8 mouse cellular contexts compared by ENCODE assay signal in genomic region chr8:111643264-111644141, GRCm38 (mm10). TPM values are rescaled to one million over a fixed set of nuclear protein-coding genes. Genes with fewer than 3 reads are reported as not detected.
DNase-seq lines count a peak whose midpoint lies in the region; ATAC-seq and TF ChIP-seq lines count a peak whose summit lies in the region.

TSS of gene Zfp1 (plus strand) at chr8:111643401.

- under 1% methylated on average over 72 of the region's 75 CpGs for WGBS in forebrain, postnatal 0 days
- WGBS in lung, embryonic 15.5 days = under 1% methylated on average over 75 of the region's 75 CpGs

- H3K9ac ChIP-seq in forebrain, postnatal 0 days = peak within 1 kb of the TSS; percentile 87
- H3K9ac ChIP-seq in lung, embryonic 15.5 days = peak within 1 kb of the TSS; percentile 96

- peak within 1 kb of the TSS; percentile 96 for H3K27ac ChIP-seq in forebrain, postnatal 0 days (ENCODE audit: low read depth, low read length)
- peak within 1 kb of the TSS; percentile 97 for H3K27ac ChIP-seq in lung, embryonic 15.5 days

- ATAC-seq in G1E (ENCODE audit: extremely low read depth, insufficient number of reproducible peaks, low FRiP score, poor library complexity, severe bottlenecking) = peak; percentile 62
- ATAC-seq in forebrain, postnatal 0 days = peak; percentile 100
- peak; percentile 99 for ATAC-seq in lung, embryonic 15.5 days (ENCODE audit: borderline replicate concordance, extremely low read depth, low FRiP score, low TSS enrichment)

- peak within 1 kb of the TSS; percentile 55 for H3K4me2 ChIP-seq in forebrain, postnatal 0 days (ENCODE audit: low read depth)
- H3K4me2 ChIP-seq in lung, embryonic 15.5 days = peak within 1 kb of the TSS; percentile 70

- no peak for TF ChIP-seq CTCF in G1E (IDR thresholded peaks at IDR 0.05; ENCODE audit: low read depth, low read length)
- TF ChIP-seq CTCF in forebrain, postnatal 0 days (IDR thresholded peaks at IDR 0.05; ENCODE audit: low read depth) = peak; percentile 32

- H3K36me3 ChIP-seq in G1E (replicated peaks) = no peaks in the 10 kb centered on the region
- H3K36me3 ChIP-seq in forebrain, postnatal 0 days (ENCODE audit: insufficient read depth) = no peaks in the 10 kb centered on the region
- no peaks in the 10 kb centered on the region for H3K36me3 ChIP-seq in lung, embryonic 15.5 days

- DNase-seq in G1E (ENCODE audit: low spot score) = peak; percentile 63
- DNase-seq in cerebellum, adult 18-20 months = peak; percentile 93
- DNase-seq in forebrain, postnatal 0 days = peak; percentile 98
- peak; percentile 93 for DNase-seq in heart, postnatal 4 days
- peak; percentile 91 to 92 for DNase-seq in layer of hippocampus, adult 8-10 months (ENCODE audit: low spot score in 2 of 2)
- peak; percentile 89 for DNase-seq in ovary, adult 18-20 months (ENCODE audit: low spot score)
- DNase-seq in thymus, postnatal 0 days (ENCODE audit: low spot score) = peak; percentile 97

- peaks cover 5% of the 10 kb centered on the region; the same call in 1 of the 2 replicates for H3K27me3 ChIP-seq in G1E (ENCODE audit: insufficient read depth, low read length)
- no peaks in the 10 kb centered on the region for H3K27me3 ChIP-seq in forebrain, postnatal 0 days (ENCODE audit: insufficient read depth, low read length)
- H3K27me3 ChIP-seq in lung, embryonic 15.5 days = no peaks in the 10 kb centered on the region

- H3K9me3 ChIP-seq in G1E (replicated peaks) = no peaks in the 10 kb centered on the region
- H3K9me3 ChIP-seq in forebrain, postnatal 0 days (ENCODE audit: low read length) = no peaks in the 10 kb centered on the region
- H3K9me3 ChIP-seq in lung, embryonic 15.5 days = no peaks in the 10 kb centered on the region

- peak within 1 kb of the TSS; percentile 86 for H3K4me3 ChIP-seq in G1E (ENCODE audit: low read depth, low read length)
- H3K4me3 ChIP-seq in forebrain, postnatal 0 days (ENCODE audit: low read depth, low read length) = peak within 1 kb of the TSS; percentile 87
- peak within 1 kb of the TSS; percentile 97 for H3K4me3 ChIP-seq in lung, embryonic 15.5 days

- peaks cover 69% of the 10 kb centered on the region for H3K4me1 ChIP-seq in G1E (ENCODE audit: insufficient read depth, low read depth, low read length)
- no peaks in the 10 kb centered on the region for H3K4me1 ChIP-seq in forebrain, postnatal 0 days (ENCODE audit: insufficient read depth)
- H3K4me1 ChIP-seq in lung, embryonic 15.5 days = peaks cover 13% of the 10 kb centered on the region

RNA-seq across cellular contexts. Expression of gene Zfp1, which starts in this region (rescaled TPM):
- total RNA-seq in G1E (2014; fragmentation: Nextera tagmentation) = 16.1 and 21.1 TPM in 2 replicates
- total RNA-seq in G1E (2017) = 10.9 and 11.8 TPM in 2 replicates
- polyA plus RNA-seq in G1E (2012) = 7.1 and 7.3 TPM in 2 replicates
- total RNA-seq in forebrain, postnatal 0 days (2014; rRNA removed) = 29.9 and 34.3 TPM in 2 replicates
- polyA plus RNA-seq in forebrain, postnatal 0 days (2015; fragmentation: Nextera tagmentation; extraction: Ambion mirVana) = 20.0 and 24.7 TPM in 2 replicates
- 10 to 100 TPM; 10.1 to 10.5 TPM for total RNA-seq in heart, postnatal 4 days (2021)
- 10 to 100 TPM; 21.7 to 23.9 (median 22.5) TPM for total RNA-seq in layer of hippocampus, adult 8-10 months (2022)
- polyA plus RNA-seq in lung, embryonic 15.5 days (2015; fragmentation: Nextera tagmentation; extraction: Ambion mirVana) = 18.9 and 20.0 TPM in 2 replicates
- polyA plus RNA-seq in thymus, postnatal 0 days (2015; fragmentation: Nextera tagmentation; extraction: Ambion mirVana) = 23.6 and 29.7 TPM in 2 replicates

Comparison
In these comparisons a context has a peak if more than half of its experiments do, and no peak if none do; other contexts are left out.
1. Peak in every context shown above with its lines: DNase-seq, ATAC-seq, H3K4me3 ChIP-seq and H3K27ac ChIP-seq.